Mouse (Mus musculus) ES-E14 (cell line): ENCODE data around the gene Tspyl3.

Experiments
- CHD2 ChIP-seq: IDR thresholded peaks from 2 replicates; pipeline ENCODE4 v1.6.1; 2014; ENCODE audit warnings: mild to moderate bottlenecking, low read depth, low read length, inconsistent platforms
- HCFC1 ChIP-seq: IDR thresholded peaks from 2 replicates; pipeline ENCODE4 v1.6.1; 2012; ENCODE audit warnings: low read length, inconsistent platforms, borderline replicate concordance; ENCODE audit not compliant: insufficient read depth
- MAFK ChIP-seq: IDR thresholded peaks from 2 replicates; pipeline ENCODE4 v1.6.1; 2014; ENCODE audit warnings: mild to moderate bottlenecking, low read depth, low read length, inconsistent platforms; ENCODE audit not compliant: insufficient read depth
- ZC3H11A ChIP-seq: IDR thresholded peaks from 2 replicates; pipeline ENCODE4 v1.6.1; 2012; ENCODE audit warnings: low read depth, mild to moderate bottlenecking, inconsistent platforms, low read length, borderline replicate concordance
- ZNF384 ChIP-seq: IDR thresholded peaks from 2 replicates; pipeline ENCODE4 v1.6.1; 2012; ENCODE audit warnings: low read depth, low read length, inconsistent platforms

DNA sequence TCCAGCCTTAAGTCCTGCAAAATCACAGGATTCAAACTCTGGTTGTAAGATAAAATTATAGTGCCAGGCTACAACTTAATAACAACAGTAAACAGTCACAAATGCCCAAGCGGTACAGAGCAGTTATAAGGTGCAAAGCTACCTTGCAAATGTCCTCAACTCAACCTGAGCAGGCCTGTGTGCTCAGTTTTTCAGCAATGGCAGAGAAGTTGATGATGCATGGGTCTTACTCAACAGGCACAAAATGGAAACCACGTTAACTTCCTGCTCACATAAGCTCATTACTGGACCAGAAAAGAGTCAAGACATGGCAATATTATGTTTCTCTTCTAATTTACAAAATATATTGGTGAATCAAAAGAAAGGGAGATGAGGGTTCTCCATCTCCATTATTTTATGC lies 2.7 kb downstream of the Tspyl3 start:
- TF ChIP-seq ZC3H11A (no peak), HCFC1 (no peak), CHD2 (no peak), ZNF384 (no peak), MAFK (no peak)
